7 mouse cellular contexts compared by ENCODE assay signal in the genomic region with DNA sequence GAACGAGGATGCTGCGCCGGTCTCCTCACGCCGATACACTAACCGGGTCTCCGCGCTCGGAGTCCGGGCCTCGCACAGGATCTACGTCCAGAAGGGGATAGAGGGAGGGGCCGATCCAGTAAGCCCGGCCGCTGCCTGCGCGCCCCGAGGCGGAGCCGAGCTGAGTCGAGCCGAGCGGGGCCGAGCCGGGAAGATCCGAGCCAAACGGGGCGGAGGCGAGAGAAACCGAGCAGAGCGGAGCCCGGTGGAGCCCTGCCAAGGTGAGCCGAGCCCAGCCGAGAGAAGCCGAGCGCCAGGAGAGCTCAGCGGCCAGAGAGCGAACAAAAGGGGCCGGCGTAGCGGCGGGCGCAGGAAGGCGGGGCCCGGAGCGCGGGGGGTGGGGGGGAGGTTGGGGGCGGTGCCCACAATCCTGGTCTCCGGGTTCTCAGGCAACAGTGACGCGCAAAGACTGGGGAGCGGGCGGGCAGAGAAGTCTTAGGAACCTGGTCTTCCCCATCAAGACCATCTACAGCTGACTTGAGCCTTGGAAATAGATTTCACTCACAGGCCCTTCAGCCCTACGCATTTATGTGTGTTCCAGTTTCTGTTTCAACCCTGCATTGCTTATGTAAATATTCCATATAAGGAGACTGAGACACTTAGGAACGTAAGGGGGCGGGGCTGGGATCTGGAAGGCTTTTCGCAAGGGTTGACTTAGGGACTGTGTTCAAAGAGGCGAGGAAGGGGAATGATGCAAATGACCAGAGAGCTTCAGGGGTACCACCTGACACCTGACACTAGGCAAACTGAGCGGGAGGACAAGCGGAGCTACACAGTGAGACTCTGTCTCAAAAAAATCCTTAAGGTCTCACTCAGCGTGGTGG. TPM values are rescaled to one million over a fixed set of nuclear protein-coding genes. Genes with fewer than 3 reads are reported as not detected.
DNase-seq lines count a peak whose midpoint lies in the region; ATAC-seq lines count a peak whose summit lies in the region.

A gene (minus strand): TSS at position 325 of the 863 bp plus-strand sequence.

- ATAC-seq in embryonic facial prominence, embryonic 11.5 days (replicated peaks; ENCODE audit: insufficient number of reproducible peaks, low FRiP score, low TSS enrichment, low read depth): peak; percentile 91
- ATAC-seq in granulocyte monocyte progenitor cell, adult 5-6 weeks (replicated peaks; ENCODE audit: poor library complexity, severe bottlenecking): peak; percentile 78
- peak; percentile 93 for ATAC-seq in midbrain, embryonic 13.5 days

- peak within 1 kb of the TSS; percentile 90 for H3K9ac ChIP-seq in embryonic facial prominence, embryonic 11.5 days (replicated peaks; ENCODE audit: low read length)
- H3K9ac ChIP-seq in midbrain, embryonic 13.5 days (replicated peaks): peak within 1 kb of the TSS; percentile 99

- DNase-seq in adrenal gland, postnatal 10 days: peak; percentile 100
- DNase-seq in embryonic facial prominence, embryonic 11.5 days (ENCODE audit: low spot score): peak; percentile 94
- DNase-seq in kidney, adult 11 months: peak; percentile 98
- DNase-seq in limb, embryonic 10.5 days (ENCODE audit: low spot score): peak; percentile 94
- DNase-seq in spleen, adult 12 weeks (ENCODE audit: low spot score): peak; percentile 68

- WGBS in embryonic facial prominence, embryonic 11.5 days: 1% methylated on average over 61 of the region's 61 CpGs
- 1% methylated on average over 61 of the region's 61 CpGs for WGBS in limb, embryonic 10.5 days
- WGBS in midbrain, embryonic 13.5 days: under 1% methylated on average over 59 of the region's 61 CpGs

- peak within 1 kb of the TSS; percentile 95 for H3K27ac ChIP-seq in embryonic facial prominence, embryonic 11.5 days (replicated peaks; ENCODE audit: low read depth, low read length)
- peak within 1 kb of the TSS; percentile 96 for H3K27ac ChIP-seq in limb, embryonic 10.5 days
- peak within 1 kb of the TSS; percentile 99 for H3K27ac ChIP-seq in midbrain, embryonic 13.5 days

- no peaks in the 10 kb centered on the region for H3K9me3 ChIP-seq in embryonic facial prominence, embryonic 11.5 days (replicated peaks; ENCODE audit: control insufficient read depth, low read length)
- no peaks in the 10 kb centered on the region for H3K9me3 ChIP-seq in limb, embryonic 10.5 days (replicated peaks)
- H3K9me3 ChIP-seq in midbrain, embryonic 13.5 days: 0 out of 2 replicates have a peak, but pooled peaks cover under 1% of the 10 kb centered on the region

- H3K36me3 ChIP-seq in embryonic facial prominence, embryonic 11.5 days (replicated peaks; ENCODE audit: control insufficient read depth, insufficient read depth, low read depth, low read length): no peaks in the 10 kb centered on the region
- peaks cover 20% of the 10 kb centered on the region for H3K36me3 ChIP-seq in limb, embryonic 10.5 days
- no peaks in the 10 kb centered on the region for H3K36me3 ChIP-seq in midbrain, embryonic 13.5 days

- peak within 1 kb of the TSS; percentile 94 for H3K4me2 ChIP-seq in embryonic facial prominence, embryonic 11.5 days (ENCODE audit: low read depth, low read length)
- peak within 1 kb of the TSS; percentile 90 for H3K4me2 ChIP-seq in midbrain, embryonic 13.5 days (replicated peaks)

- no peaks in the 10 kb centered on the region for H3K27me3 ChIP-seq in embryonic facial prominence, embryonic 11.5 days (ENCODE audit: control insufficient read depth, insufficient read depth, low read length)
- no peaks in the 10 kb centered on the region for H3K27me3 ChIP-seq in limb, embryonic 10.5 days (ENCODE audit: low read depth, poor library complexity, severe bottlenecking)
- H3K27me3 ChIP-seq in midbrain, embryonic 13.5 days: no peaks in the 10 kb centered on the region

- peak within 1 kb of the TSS; percentile 97 for H3K4me3 ChIP-seq in embryonic facial prominence, embryonic 11.5 days (ENCODE audit: low read depth, low read length)
- peak within 1 kb of the TSS; percentile 70 for H3K4me3 ChIP-seq in limb, embryonic 10.5 days
- peak within 1 kb of the TSS; percentile 93 for H3K4me3 ChIP-seq in midbrain, embryonic 13.5 days (replicated peaks)

- H3K4me1 ChIP-seq in embryonic facial prominence, embryonic 11.5 days (ENCODE audit: control insufficient read depth, insufficient read depth, low read length): peaks cover 8% of the 10 kb centered on the region
- H3K4me1 ChIP-seq in limb, embryonic 10.5 days: peaks cover 51% of the 10 kb centered on the region
- peaks cover 63% of the 10 kb centered on the region for H3K4me1 ChIP-seq in midbrain, embryonic 13.5 days (replicated peaks)

RNA-seq across cellular contexts. Expression of the gene that starts here (rescaled TPM):
- total RNA-seq in adrenal gland, postnatal 10 days (2021): 10 to 100 TPM; 21.8 to 24.1 TPM
- polyA plus RNA-seq in embryonic facial prominence, embryonic 11.5 days (2014; fragmentation: Nextera tagmentation; extraction: Ambion mirVana): 4.6 and 5.5 TPM in 2 replicates
- 4.5 and 5.1 TPM in 2 replicates for total RNA-seq in granulocyte monocyte progenitor cell, adult 5-6 weeks (2014; fragmentation: Nextera tagmentation)
- total RNA-seq in granulocyte monocyte progenitor cell, adult 5-6 weeks (2017): 2.5 and 7.9 TPM in 2 replicates
- polyA plus RNA-seq in limb, embryonic 10.5 days (2016; fragmentation: Nextera tagmentation; extraction: Ambion mirVana): 5.9 and 7.1 TPM in 2 replicates
- 13.4 and 15.3 TPM in 2 replicates for polyA plus RNA-seq in midbrain, embryonic 13.5 days (2015; fragmentation: Nextera tagmentation; extraction: Ambion mirVana)

Comparison
In these comparisons a context has a peak if more than half of its experiments do, and no peak if none do; other contexts are left out.
1. Peak in every context shown above with its lines: DNase-seq, ATAC-seq, H3K4me3 ChIP-seq and H3K27ac ChIP-seq.